Mouse (Mus musculus) erythroblast, embryonic 14.5 days (primary cell): ENCODE results near the gene Tpte. TPM values are rescaled to one million over a fixed set of nuclear protein-coding genes. Genes with fewer than 3 reads are reported as not detected.

Experiments used
- H3K27me3 ChIP-seq: 2 replicates; pipeline ENCODE4 v1.6.1; 2012; ENCODE audit warnings: inconsistent platforms; ENCODE audit not compliant: control insufficient read depth
- H3K36me3 ChIP-seq: 2 replicates; pipeline ENCODE4 v1.6.1; 2012; ENCODE audit warnings: mild to moderate bottlenecking, inconsistent platforms; ENCODE audit not compliant: control insufficient read depth
- H3K4me1 ChIP-seq: 2 replicates; pipeline ENCODE4 v1.6.1; 2012; ENCODE audit warnings: inconsistent platforms; ENCODE audit not compliant: control insufficient read depth
- H3K4me3 ChIP-seq: replicated peaks from 2 replicates; pipeline ENCODE3; 2012; ENCODE audit warnings: moderate library complexity, mild to moderate bottlenecking, inconsistent platforms
- H3K9me3 ChIP-seq: 2 replicates; pipeline ENCODE4 v1.6.1; 2012; ENCODE audit warnings: low read length, inconsistent platforms, mixed read lengths; ENCODE audit not compliant: control insufficient read depth
- GATA1 ChIP-seq: IDR thresholded peaks from 2 replicates; pipeline ENCODE4 v1.6.1; 2012; ENCODE audit warnings: low read length, inconsistent platforms, mixed read lengths
- TAL1 ChIP-seq: IDR thresholded peaks from 3 replicates; pipeline ENCODE4 v1.6.1; 2012; ENCODE audit warnings: low read length, inconsistent platforms, mixed read lengths
- polyA plus RNA-seq: library from polyadenylated mRNA; stranded (reverse); fragments of >175 nt; gene quantifications from 2 replicates; pipeline ENCODE4 v1.2.3, GENCODE M21; 2012

The Tpte gene
- polyA plus RNA-seq, result not detected in 2 replicates

DNA sequence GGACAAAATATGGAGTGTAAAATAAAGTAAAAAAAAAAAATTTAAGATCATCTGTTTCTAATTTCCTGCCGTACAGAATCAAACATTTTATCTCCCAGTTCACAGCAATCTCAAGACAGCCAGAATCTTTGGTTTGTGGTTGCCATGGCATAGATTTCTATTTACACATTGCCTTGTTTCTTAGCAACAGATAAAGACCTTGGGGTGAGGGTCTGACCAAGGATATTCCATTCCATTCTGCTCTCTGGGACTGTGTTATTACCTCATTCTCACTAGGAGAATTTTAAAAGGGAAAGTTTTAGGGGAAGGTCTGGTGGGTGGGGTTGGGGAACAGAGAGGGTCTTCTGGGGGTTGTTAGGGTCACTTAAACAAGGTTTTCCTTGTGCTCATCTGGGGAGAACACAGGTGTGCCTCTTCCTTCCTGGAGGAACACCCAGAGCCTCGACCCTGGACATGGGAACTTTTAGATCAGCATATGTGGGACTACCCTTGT lies at the start of gene Tpte:
Tpte (plus strand) TSS at position 443 of the 493 bp plus-strand sequence.
- Histone ChIP-seq H3K9me3 (no peaks in the 10 kb centered on the region), H3K27me3 (no peaks in the 10 kb centered on the region), H3K4me3 (no peak within 1 kb of the TSS), H3K36me3 (no peaks in the 10 kb centered on the region), H3K4me1 (no peaks in the 10 kb centered on the region)
- TF ChIP-seq GATA1 (no peak), TAL1 (no peak)

DNA sequence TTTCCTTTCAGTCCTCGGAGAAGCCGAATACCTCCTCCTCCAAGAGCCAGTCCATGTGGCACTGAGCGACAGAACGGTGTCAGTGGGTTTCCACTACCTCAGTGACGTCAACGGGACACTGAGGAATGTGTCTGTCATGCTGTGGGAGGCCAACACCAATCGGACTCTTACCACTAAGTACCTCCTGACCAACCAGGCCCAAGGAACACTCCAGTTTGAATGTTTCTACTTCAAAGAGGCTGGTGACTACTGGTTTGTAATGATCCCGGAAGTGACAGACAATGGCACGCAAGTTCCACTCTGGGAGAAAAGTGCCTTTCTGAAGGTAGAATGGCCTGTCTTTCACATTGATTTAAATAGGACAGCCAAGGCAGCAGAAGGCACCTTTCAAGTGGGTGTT lies 40.3 kb upstream of the Tpte start:
- Histone ChIP-seq H3K9me3 (no peaks in the 10 kb centered on the region), H3K27me3 (no peaks in the 10 kb centered on the region), H3K36me3 (no peaks in the 10 kb centered on the region), H3K4me1 (no peaks in the 10 kb centered on the region), H3K4me3 (no peak overlapping the region)
- no peak for TF ChIP-seq TAL1
- TF ChIP-seq GATA1, result no peak

DNA sequence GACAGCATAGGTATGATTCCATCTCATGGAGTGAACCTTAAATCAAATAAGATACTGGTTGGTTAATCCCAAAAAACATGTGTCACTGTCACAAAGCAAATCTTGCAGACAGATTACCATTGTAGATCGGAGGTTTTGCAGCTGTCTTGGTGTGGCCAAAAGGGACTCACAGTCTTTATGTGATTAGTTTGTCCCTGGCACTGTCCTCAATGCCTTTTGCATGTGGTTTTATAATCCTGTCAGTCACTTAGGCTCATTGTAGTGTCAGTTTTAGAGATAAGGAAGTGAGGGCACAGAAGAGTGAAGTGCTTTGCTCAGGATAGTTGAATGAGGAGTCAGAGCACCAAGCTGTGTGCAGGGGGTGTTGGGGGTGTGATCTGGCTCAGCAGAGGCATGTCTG lies 37.6 kb upstream of the Tpte start:
- Histone ChIP-seq H3K27me3 (no peaks in the 10 kb centered on the region), H3K36me3 (no peaks in the 10 kb centered on the region)
- TF ChIP-seq TAL1 (no peak), GATA1 (no peak)

DNA sequence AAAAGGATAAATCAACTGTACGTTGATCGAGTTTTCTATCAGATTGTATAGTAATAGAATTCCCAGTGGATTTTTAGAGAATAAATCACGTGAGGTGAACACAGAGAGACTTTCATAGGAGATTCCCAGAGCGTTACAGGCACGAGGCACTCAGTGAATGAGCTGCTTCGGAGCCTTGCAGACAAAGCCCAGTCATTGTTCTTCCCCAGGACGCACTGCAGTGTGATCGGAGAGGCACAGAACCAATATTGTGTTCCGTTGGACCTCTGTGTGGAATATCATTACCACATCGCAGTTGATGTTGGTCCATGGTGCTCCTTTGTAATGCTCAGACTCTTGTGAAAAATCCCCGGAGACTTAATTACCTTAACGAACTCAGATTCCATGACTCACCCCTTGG lies 35.3 kb upstream of the Tpte start:
- H3K4me3 ChIP-seq, result no peak overlapping the region
- no peaks in the 10 kb centered on the region for H3K36me3 ChIP-seq
- H3K4me1 ChIP-seq, result no peaks in the 10 kb centered on the region
- no peaks in the 10 kb centered on the region for H3K9me3 ChIP-seq
- TF ChIP-seq GATA1, result no peak
- no peak for TF ChIP-seq TAL1
- no peaks in the 10 kb centered on the region for H3K27me3 ChIP-seq

More for the DNA sequence above, 37.6 kb upstream of the Tpte start:
- no peak overlapping the region for H3K4me3 ChIP-seq
- H3K9me3 ChIP-seq, result no peaks in the 10 kb centered on the region
- no peaks in the 10 kb centered on the region for H3K4me1 ChIP-seq

DNA sequence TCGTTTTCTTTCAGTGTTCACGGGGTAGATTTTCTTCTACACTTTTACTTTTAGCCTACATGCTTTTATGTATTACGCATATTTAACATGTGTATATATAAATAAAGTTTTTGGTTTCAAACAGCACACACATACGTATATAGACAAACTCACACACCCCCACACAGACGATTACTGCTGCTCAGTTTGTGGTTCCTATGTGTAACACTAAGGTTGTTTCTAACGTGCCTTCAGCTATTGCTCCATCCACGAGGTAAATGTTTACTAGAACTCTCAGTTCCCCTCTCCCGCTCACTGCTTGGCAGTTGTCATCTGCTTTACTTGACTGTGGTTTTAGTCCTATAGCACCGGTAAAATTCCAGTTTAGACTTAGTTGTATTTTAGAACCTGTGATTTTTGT lies 34.2 kb upstream of the Tpte start:
- Histone ChIP-seq H3K4me1 (no peaks in the 10 kb centered on the region), H3K36me3 (no peaks in the 10 kb centered on the region), H3K27me3 (no peaks in the 10 kb centered on the region), H3K4me3 (no peak overlapping the region), H3K9me3 (no peaks in the 10 kb centered on the region; the same call in 1 of the 2 replicates)
- TF ChIP-seq GATA1 (no peak), TAL1 (no peak)

DNA sequence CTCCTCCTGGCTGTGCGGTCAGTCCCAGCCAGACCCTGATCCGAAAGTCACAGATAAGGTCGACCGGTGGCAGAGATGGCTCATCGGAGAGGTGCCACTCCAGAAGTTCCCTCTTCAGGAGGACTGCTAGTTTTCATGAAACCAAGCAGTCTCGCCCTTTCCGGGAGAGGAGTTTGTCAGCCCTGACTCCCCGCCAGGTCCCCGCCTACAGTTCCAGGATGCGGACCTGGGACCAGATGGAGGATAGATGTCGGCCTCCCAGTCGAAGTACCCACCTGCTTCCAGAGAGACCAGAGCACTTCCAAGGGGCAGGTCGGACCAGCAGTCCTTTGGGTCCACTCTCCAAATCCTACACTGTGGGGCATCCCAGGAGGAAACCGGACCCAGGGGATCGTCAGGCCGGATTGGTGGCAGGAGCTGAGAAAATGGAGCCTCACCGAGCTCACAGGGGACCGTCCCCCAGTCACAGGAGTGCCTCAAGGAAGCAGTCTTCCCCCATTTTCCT lies 24.2 kb upstream of the Tpte start:
- Histone ChIP-seq H3K4me1 (no peaks in the 10 kb centered on the region), H3K36me3 (no peaks in the 10 kb centered on the region), H3K9me3 (peaks cover 13% of the 10 kb centered on the region), H3K4me3 (no peak overlapping the region), H3K27me3 (no peaks in the 10 kb centered on the region)
- TF ChIP-seq GATA1 (no peak), TAL1 (no peak)

DNA sequence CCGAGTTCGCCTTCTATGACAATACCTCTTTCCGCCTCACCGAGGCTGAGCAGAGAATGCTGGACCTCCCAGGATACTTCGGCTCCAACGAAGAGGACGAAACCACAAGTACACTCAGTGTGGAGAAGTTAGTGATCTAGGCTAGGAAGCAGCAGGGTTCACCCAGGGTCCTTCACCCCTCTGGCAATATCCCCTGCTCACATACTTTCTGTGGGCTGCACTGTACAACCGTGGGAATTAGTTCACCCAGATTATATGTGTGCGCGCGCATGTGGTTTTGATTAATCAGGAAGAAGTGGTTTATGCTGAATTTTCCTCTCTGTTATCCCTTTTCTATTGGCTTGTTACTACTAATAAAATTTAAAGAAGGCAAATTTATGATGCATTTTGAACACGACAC lies 23.7 kb upstream of the Tpte start:
- TF ChIP-seq TAL1 (no peak), GATA1 (no peak)
- no peak overlapping the region for H3K4me3 ChIP-seq
- peaks cover 13% of the 10 kb centered on the region; the same call in 1 of the 2 replicates for H3K9me3 ChIP-seq
- H3K36me3 ChIP-seq, result no peaks in the 10 kb centered on the region
- no peaks in the 10 kb centered on the region for H3K4me1 ChIP-seq
- H3K27me3 ChIP-seq, result no peaks in the 10 kb centered on the region

DNA sequence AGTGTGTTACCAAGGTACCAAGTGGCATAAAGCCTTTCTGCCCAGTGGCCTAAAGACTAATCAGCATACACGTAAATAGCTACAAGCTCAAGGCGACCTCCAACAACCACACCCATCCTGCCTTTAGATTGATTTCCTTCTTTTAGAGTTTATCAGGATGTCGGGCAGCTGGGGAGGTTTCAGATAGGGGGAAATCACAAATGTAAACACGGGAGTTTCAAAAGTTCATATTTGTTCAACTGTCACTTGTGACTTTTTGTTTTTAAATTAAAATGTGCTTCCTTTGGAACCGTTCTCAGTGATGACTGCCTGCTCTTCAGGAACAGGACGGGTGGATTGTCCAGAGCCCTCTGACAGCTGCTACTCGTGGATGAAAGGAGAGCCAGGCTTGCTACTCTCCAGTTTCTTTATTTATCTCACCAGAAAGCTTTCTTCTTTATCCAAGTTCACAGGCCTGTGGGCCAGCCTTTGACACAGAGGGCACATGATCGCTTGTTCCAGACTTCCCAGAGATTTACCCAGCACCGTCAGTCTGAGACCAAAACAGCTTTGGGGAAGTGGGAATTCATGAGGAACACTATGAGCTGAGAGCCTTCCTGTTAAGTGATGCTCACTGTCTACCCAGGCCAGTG lies 23.0 kb upstream of the Tpte start:
- no peak overlapping the region for H3K4me3 ChIP-seq
- H3K4me1 ChIP-seq, result no peaks in the 10 kb centered on the region
- H3K9me3 ChIP-seq, result peaks cover 13% of the 10 kb centered on the region; the same call in 1 of the 2 replicates
- no peaks in the 10 kb centered on the region for H3K27me3 ChIP-seq
- TF ChIP-seq GATA1 (no peak), TAL1 (no peak)
- H3K36me3 ChIP-seq, result no peaks in the 10 kb centered on the region

DNA sequence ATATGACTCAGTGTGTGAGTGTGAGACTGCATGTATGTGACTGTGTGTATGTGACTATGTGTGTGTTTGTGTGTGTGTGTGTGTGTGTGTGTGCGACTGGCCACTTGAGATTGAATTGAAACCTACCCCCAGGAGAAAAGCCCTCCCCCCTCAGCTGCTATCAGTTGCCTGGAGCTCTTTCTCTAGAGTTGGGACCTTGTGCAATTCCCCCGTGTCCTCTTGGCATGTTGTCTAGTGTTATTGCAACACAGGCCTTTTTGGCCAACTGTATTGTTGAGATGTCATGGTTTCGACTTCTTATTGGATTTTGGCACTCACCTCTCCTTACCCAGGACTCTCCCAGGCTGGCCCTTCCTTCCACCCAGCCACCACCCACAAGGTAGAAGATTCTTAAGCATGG lies 21.0 kb upstream of the Tpte start:
- Histone ChIP-seq H3K36me3 (no peaks in the 10 kb centered on the region), H3K4me1 (no peaks in the 10 kb centered on the region), H3K4me3 (no peak overlapping the region), H3K27me3 (no peaks in the 10 kb centered on the region), H3K9me3 (peaks cover 16% of the 10 kb centered on the region; the same call in 1 of the 2 replicates)
- TF ChIP-seq GATA1 (no peak), TAL1 (no peak)
